Mouse (Mus musculus) cerebellum, postnatal 14 days (tissue): ENCODE data around the gene Foxf2.
A peak's percentile ranks its signal among the peaks of the same experiment; 100 is the strongest.

ENCODE experiments used
- DNase-seq, 2 experiments: peaks; one replicate each; pipeline ENCODE4 v3.0.0; 2021; ENCODE audit warnings: mixed read lengths in 2 of 2

Gene Foxf2

GRCm38 (mm10) chr13:31626183-31626801 lies 676 bp downstream of the Foxf2 start:
- peak in 1 of 2 experiments; percentile 40 for DNase-seq

GRCm38 (mm10) chr13:31626991-31627625 lies 1.5 kb downstream of the Foxf2 start:
- DNase-seq = no peak

- no peak for DNase-seq
Measured at GRCm38 (mm10) chr13:31627864-31628690, 2.5 kb downstream of the Foxf2 start.

GRCm38 (mm10) chr13:31628691-31629180 lies 3.1 kb downstream of the Foxf2 start:
- no peak for DNase-seq

GRCm38 (mm10) chr13:31629321-31629851 lies 3.8 kb downstream of the Foxf2 start:
- DNase-seq = no peak

- no peak for DNase-seq
Measured at GRCm38 (mm10) chr13:31630051-31630450, 4.4 kb downstream of the Foxf2 start.

GRCm38 (mm10) chr13:31630551-31630950 lies 4.9 kb downstream of the Foxf2 start:
- no peak for DNase-seq

GRCm38 (mm10) chr13:31631291-31631690 lies 5.7 kb downstream of the Foxf2 start:
- no peak for DNase-seq

GRCm38 (mm10) chr13:31632450-31632849 lies 6.8 kb downstream of the Foxf2 start:
- peak; percentile 77 to 87 for DNase-seq

GRCm38 (mm10) chr13:31633259-31633658 lies 7.6 kb downstream of the Foxf2 start:
- DNase-seq = no peak

- no peak for DNase-seq
Measured at GRCm38 (mm10) chr13:31635546-31635945, 9.9 kb downstream of the Foxf2 start.

GRCm38 (mm10) chr13:31641517-31641916 lies 15.9 kb downstream of the Foxf2 start:
- DNase-seq = no peak

GRCm38 (mm10) chr13:31652131-31652745 lies 26.6 kb downstream of the Foxf2 start:
- no peak for DNase-seq

- peak; percentile 12 to 17 for DNase-seq
Measured at GRCm38 (mm10) chr13:31656249-31656648, 30.6 kb downstream of the Foxf2 start.

GRCm38 (mm10) chr13:31658212-31658611 lies 32.6 kb downstream of the Foxf2 start:
- DNase-seq = no peak

- peak; percentile 75 to 79 for DNase-seq
Measured at GRCm38 (mm10) chr13:31658963-31659362, 33.3 kb downstream of the Foxf2 start.

GRCm38 (mm10) chr13:31661211-31661610 lies 35.6 kb downstream of the Foxf2 start:
- no peak for DNase-seq

- DNase-seq = no peak
Measured at GRCm38 (mm10) chr13:31665376-31665775, 39.8 kb downstream of the Foxf2 start.

GRCm38 (mm10) chr13:31667919-31668524 lies 42.4 kb downstream of the Foxf2 start:
- no peak for DNase-seq

- no peak for DNase-seq
Measured at GRCm38 (mm10) chr13:31672093-31672492, 46.5 kb downstream of the Foxf2 start.
